Mouse (Mus musculus) intestine, embryonic 15.5 days (tissue): ENCODE data around the gene Pah. TPM values are rescaled to one million over a fixed set of nuclear protein-coding genes. Genes with fewer than 3 reads are reported as not detected.
A peak's percentile ranks its signal among the peaks of the same experiment; 100 is the strongest.

Source experiments
- ATAC-seq: fragments of 200-750 bp; cut with Nextera tagmentation; 2 replicates; pipeline ENCODE4 v1.8.0; 2017; ENCODE audit warnings: moderate TSS enrichment, moderate library complexity
- H3K27ac ChIP-seq: fragments of 300-500 bp; sonication (generic); 2 replicates; pipeline ENCODE4 v1.5.1; 2015; ENCODE audit warnings: mild to moderate bottlenecking, inconsistent platforms
- H3K27me3 ChIP-seq: fragments of 300-500 bp; sonication (generic); replicated peaks from 2 replicates; pipeline ENCODE4 v1.6.1; 2015; ENCODE audit warnings: inconsistent platforms
- H3K36me3 ChIP-seq: fragments of 300-500 bp; sonication (generic); 2 replicates; pipeline ENCODE4 v1.6.1; 2015; ENCODE audit warnings: inconsistent platforms
- H3K4me1 ChIP-seq: fragments of 300-500 bp; sonication (generic); replicated peaks from 2 replicates; pipeline ENCODE4 v1.6.1; 2015; ENCODE audit warnings: inconsistent platforms
- H3K4me2 ChIP-seq: fragments of 300-500 bp; sonication (generic); replicated peaks from 2 replicates; pipeline ENCODE4 v1.6.1; 2015; ENCODE audit warnings: mild to moderate bottlenecking, inconsistent platforms
- H3K4me3 ChIP-seq: fragments of 300-500 bp; sonication (generic); replicated peaks from 2 replicates; pipeline ENCODE4 v1.5.1; 2015; ENCODE audit warnings: inconsistent platforms
- H3K9ac ChIP-seq: fragments of 300-500 bp; sonication (generic); 2 replicates; pipeline ENCODE4 v1.6.1; 2015; ENCODE audit warnings: inconsistent platforms
- H3K9me3 ChIP-seq: fragments of 300-500 bp; sonication (generic); 2 replicates; pipeline ENCODE4 v1.6.1; 2016; ENCODE audit warnings: inconsistent platforms
- WGBS: fragments of 180-500 bp; shearing (Covaris S2); methylation state at CpG from one replicate; pipeline ENCODE4 v1.1.7; 2015; 5-methylcytosine and 5-hydroxymethylcytosine counted together
- polyA plus RNA-seq: library from polyadenylated mRNA; unstranded; fragments of >200 nt; fragmentation: Nextera tagmentation; extraction: Ambion mirVana; gene quantifications from 2 replicates; pipeline ENCODE4 v1.2.1, GENCODE M21; 2015

Gene Pah
- polyA plus RNA-seq, 1 experiment from 2014 or later: 2.8 TPM

DNA sequence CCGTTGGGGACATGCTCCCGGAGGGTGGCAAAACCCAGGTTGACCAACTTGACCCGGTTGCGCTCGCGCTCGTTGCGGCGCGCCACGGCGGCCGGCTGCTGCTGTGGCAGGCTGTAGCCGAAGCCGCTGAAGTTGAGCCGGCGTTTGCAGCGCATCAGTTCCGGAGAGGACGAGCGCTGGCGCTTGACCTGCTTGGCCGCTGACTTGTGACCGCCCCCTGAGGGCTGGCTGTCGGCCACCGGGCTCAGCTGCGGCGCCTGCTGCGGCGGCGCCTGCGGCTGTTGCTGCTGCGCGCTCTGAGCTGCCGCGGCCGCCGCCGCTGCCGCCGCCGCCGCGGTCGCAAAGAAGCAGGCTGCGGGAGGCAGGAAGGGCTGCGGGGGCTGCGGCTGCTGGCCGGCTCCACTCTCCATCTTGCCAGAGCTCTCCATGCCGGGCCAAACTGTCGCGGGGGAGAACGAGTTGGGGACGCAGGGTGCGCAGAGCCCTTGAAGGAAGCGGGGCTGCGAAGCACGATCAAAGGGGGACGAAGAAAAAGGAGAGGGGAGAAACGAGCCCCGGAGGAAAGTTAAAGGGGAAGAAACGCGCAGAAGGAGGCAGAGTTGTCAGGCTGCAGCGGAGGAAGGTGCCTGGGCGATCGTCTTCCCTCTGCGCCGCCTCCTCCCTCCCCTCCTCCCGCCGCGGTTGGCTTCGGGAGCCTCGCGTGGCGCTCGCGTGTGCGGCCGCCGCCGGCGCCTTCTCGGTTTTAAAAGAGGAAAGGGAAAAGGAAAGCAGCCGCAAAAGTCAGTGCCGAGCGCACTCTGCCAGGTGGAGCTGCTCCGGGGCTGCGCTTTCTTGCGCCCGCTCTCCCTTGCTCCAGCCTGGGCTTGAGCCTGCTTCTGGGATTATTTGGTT lies 28.7 kb upstream of the Pah start:
- WGBS: under 1% methylated on average over 84 of the region's 90 CpGs
- Histone ChIP-seq H3K9me3 (no peaks in the 10 kb centered on the region), H3K4me3 (peak overlapping the region; percentile 54), H3K4me1 (peaks cover 17% of the 10 kb centered on the region), H3K27me3 (peaks cover 76% of the 10 kb centered on the region), H3K9ac (peak overlapping the region; percentile 16), H3K27ac (peak overlapping the region; percentile 67), H3K36me3 (no peaks in the 10 kb centered on the region), H3K4me2 (peak overlapping the region; percentile 97)
- ATAC-seq: peak; percentile 42

DNA sequence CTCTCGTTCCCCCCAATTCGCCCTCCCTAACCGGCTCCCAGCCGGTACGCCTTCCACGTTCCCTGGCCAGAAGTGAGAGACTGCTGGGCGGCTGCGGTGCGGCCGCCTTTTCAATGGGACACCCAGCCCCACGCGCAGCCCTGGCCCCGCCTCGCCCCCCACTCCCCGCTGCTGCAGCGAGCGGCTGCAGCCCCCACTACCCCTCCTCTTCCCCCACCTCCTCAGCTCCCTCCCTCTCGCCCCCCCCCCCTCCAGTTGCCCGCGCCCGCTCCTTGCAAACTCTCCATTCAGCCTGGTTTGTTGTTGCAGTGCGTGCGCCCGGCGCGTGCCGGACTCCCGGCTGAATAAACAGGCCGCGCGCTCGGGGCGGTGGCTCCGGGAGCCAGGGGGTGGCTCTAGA lies 28.0 kb upstream of the Pah start, which contains the start of gene Ascl1:
Gene Ascl1, minus strand, starts transcription at position 85 of the 400 bp plus-strand sequence.
- peak within 1 kb of the TSS; percentile 54 for H3K4me3 ChIP-seq
- ATAC-seq: peak; percentile 48
- peak within 1 kb of the TSS; percentile 97 for H3K4me2 ChIP-seq
- peak within 1 kb of the TSS; percentile 67 for H3K27ac ChIP-seq
- H3K36me3 ChIP-seq: no peaks in the 10 kb centered on the region
- H3K27me3 ChIP-seq: peaks cover 72% of the 10 kb centered on the region
- WGBS: under 1% methylated on average over 29 of the region's 34 CpGs
- peaks cover 17% of the 10 kb centered on the region for H3K4me1 ChIP-seq
- peak within 1 kb of the TSS; percentile 16 for H3K9ac ChIP-seq
- no peaks in the 10 kb centered on the region for H3K9me3 ChIP-seq

- Histone ChIP-seq H3K36me3 (no peaks in the 10 kb centered on the region), H3K4me1 (peaks cover 17% of the 10 kb centered on the region), H3K27ac (no peak overlapping the region), H3K27me3 (peaks cover 73% of the 10 kb centered on the region), H3K9me3 (no peaks in the 10 kb centered on the region), H3K4me2 (peak overlapping the region; percentile 97), H3K4me3 (peak overlapping the region; percentile 54; the same call in 1 of the 2 replicates), H3K9ac (no peak overlapping the region; the same call in 1 of the 2 replicates)
- WGBS: 0% methylated on average over 4 of the region's 4 CpGs
- no peak for ATAC-seq
Observed at GRCm38 (mm10) chr10:87494176-87494575, 27.4 kb upstream of the Pah start.

DNA sequence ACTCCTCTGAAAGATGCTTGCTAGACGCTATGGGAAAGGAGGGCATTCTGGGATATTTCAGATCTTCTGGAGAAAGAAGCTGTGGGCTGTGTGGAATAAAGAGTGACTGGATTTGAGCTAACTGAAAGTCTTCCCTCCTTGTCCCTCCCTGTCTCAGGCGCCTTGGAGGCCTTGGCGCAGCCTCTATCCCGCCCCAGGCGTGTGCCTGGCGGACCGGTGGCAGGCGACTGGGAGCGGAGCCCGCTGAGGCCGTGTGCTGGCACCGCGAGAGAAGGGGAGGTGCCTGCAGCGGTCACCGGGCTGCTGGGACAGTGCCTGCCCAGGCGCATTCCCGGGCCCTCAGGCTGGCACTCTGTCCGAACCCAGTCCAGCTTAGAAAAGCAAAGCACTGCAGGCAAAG lies 27.0 kb upstream of the Pah start:
- Histone ChIP-seq H3K9me3 (no peaks in the 10 kb centered on the region), H3K4me3 (peak overlapping the region; percentile 54), H3K27ac (no peak overlapping the region), H3K9ac (no peak overlapping the region), H3K4me2 (peak overlapping the region; percentile 97), H3K27me3 (peaks cover 70% of the 10 kb centered on the region), H3K4me1 (peaks cover 17% of the 10 kb centered on the region), H3K36me3 (no peaks in the 10 kb centered on the region)
- 1% methylated on average over 17 of the region's 18 CpGs for WGBS
- peak; percentile 48; the same call in 1 of the 2 replicates for ATAC-seq

- ATAC-seq: no peak
- H3K9me3 ChIP-seq: no peaks in the 10 kb centered on the region
- WGBS: 88% methylated on average over 2 of the region's 2 CpGs
- no peaks in the 10 kb centered on the region for H3K36me3 ChIP-seq
- H3K9ac ChIP-seq: no peak overlapping the region
- peaks cover 17% of the 10 kb centered on the region for H3K4me1 ChIP-seq
- no peak overlapping the region for H3K27ac ChIP-seq
- peaks cover 71% of the 10 kb centered on the region for H3K27me3 ChIP-seq
- no peak overlapping the region for H3K4me3 ChIP-seq
- no peak overlapping the region for H3K4me2 ChIP-seq
Observed at GRCm38 (mm10) chr10:87497056-87497455, 24.5 kb upstream of the Pah start.

DNA sequence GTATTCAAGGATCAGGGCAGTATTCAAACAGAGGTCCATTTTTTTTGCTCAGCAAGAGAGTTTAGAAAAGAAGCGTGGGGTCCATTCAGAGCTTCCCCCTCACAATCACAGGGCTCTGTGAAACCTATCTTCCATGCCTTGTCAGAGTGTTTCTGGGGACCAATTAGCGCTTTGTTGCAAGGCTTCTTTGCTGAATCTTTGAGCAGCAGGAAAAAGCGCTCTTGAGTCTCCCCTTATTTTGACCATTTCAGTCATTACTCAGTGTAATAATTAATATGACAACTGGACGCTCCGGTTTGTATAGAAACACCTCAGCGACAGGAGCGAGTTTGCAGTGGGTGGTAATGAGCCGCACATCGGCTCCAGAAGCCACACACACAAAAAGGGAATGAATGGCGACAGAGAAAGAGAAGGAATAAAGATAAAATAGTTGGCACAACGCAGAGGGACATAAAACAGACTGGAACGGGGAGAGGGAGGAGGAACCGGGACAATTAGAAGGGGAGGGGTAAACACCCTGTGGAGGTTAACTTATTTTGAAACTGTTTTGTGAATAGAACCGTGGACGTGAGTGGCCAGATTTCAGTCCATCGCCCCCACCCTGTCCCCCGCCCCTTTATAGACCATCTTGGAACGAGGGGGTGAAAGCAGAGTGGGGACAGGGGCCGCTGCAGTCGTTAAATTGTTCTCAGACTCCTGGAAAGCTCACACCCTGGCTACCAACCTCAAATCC lies 20.5 kb upstream of the Pah start:
- Histone ChIP-seq H3K27ac (no peak overlapping the region), H3K4me2 (no peak overlapping the region), H3K4me3 (no peak overlapping the region), H3K4me1 (no peaks in the 10 kb centered on the region), H3K36me3 (no peaks in the 10 kb centered on the region), H3K9me3 (no peaks in the 10 kb centered on the region), H3K27me3 (peaks cover 46% of the 10 kb centered on the region), H3K9ac (no peak overlapping the region)
- 20% methylated on average over 20 of the region's 20 CpGs for WGBS
- no peak for ATAC-seq

GRCm38 (mm10) chr10:87501659-87502042 lies 19.9 kb upstream of the Pah start:
- Histone ChIP-seq H3K9ac (no peak overlapping the region), H3K4me2 (no peak overlapping the region), H3K27me3 (peaks cover 45% of the 10 kb centered on the region), H3K4me3 (no peak overlapping the region), H3K4me1 (no peaks in the 10 kb centered on the region), H3K36me3 (no peaks in the 10 kb centered on the region), H3K9me3 (no peaks in the 10 kb centered on the region), H3K27ac (no peak overlapping the region)
- WGBS: 11% methylated on average over 7 of the region's 7 CpGs
- ATAC-seq: no peak

GRCm38 (mm10) chr10:87502283-87502682 lies 19.3 kb upstream of the Pah start:
- no peaks in the 10 kb centered on the region for H3K36me3 ChIP-seq
- no peaks in the 10 kb centered on the region for H3K4me1 ChIP-seq
- 21% methylated on average over 5 of the region's 5 CpGs for WGBS
- no peak overlapping the region for H3K4me2 ChIP-seq
- no peak overlapping the region for H3K4me3 ChIP-seq
- H3K9me3 ChIP-seq: no peaks in the 10 kb centered on the region
- no peak overlapping the region for H3K9ac ChIP-seq
- no peak for ATAC-seq
- no peak overlapping the region for H3K27ac ChIP-seq
- peaks cover 45% of the 10 kb centered on the region for H3K27me3 ChIP-seq

DNA sequence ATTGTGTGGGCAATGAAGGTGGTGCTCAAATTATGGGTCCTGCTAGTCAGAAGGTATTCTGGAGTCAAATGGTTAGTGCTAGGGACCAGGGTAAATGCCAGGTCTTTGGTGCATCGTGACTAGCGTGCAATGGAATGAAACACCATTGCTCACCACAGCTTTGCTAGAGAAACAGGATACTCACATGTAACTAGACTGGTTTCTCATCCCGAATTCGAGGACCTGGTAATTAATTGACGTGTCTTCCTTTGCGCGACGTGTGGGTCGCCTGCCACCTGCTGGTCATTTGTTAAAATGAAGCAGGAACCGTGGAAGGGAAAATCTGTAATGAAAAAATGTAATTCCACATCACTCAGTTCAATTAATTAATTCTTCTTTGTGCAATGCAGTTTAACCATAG lies 17.6 kb upstream of the Pah start:
- ATAC-seq: no peak
- Histone ChIP-seq H3K4me3 (no peak overlapping the region), H3K4me1 (no peaks in the 10 kb centered on the region), H3K36me3 (no peaks in the 10 kb centered on the region), H3K27me3 (peaks cover 38% of the 10 kb centered on the region), H3K9me3 (no peaks in the 10 kb centered on the region), H3K27ac (no peak overlapping the region), H3K4me2 (no peak overlapping the region), H3K9ac (no peak overlapping the region)
- 1% methylated on average over 10 of the region's 10 CpGs for WGBS

DNA sequence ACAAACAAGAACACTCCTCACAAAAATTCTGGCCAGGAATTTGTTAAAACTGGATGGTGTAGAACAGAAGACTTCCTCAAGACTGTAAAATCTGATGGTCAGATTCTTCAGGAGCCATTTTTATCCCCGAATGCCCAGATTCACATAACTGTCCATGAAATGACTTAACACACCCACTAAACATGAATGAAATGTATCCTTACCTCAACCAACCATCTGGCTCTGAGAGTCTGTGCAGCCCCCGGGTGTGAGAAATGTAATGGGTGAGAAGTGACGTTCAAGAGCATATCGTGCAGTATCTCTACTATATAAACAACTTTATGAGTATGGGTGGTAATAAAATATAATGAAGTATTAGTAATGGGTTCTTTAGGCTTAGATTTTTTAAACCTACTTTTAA lies 13.0 kb upstream of the Pah start:
- no peaks in the 10 kb centered on the region for H3K4me1 ChIP-seq
- H3K27me3 ChIP-seq: no peaks in the 10 kb centered on the region
- no peaks in the 10 kb centered on the region for H3K36me3 ChIP-seq
- no peak overlapping the region for H3K27ac ChIP-seq
- no peak overlapping the region for H3K9ac ChIP-seq
- 69% methylated on average over 4 of the region's 4 CpGs for WGBS
- no peaks in the 10 kb centered on the region for H3K9me3 ChIP-seq
- no peak overlapping the region for H3K4me2 ChIP-seq
- no peak overlapping the region for H3K4me3 ChIP-seq
- no peak for ATAC-seq

GRCm38 (mm10) chr10:87513052-87513451 lies 8.5 kb upstream of the Pah start:
- H3K4me2 ChIP-seq: no peak overlapping the region
- ATAC-seq: no peak
- no peaks in the 10 kb centered on the region for H3K9me3 ChIP-seq
- no peak overlapping the region for H3K9ac ChIP-seq
- H3K36me3 ChIP-seq: no peaks in the 10 kb centered on the region
- H3K4me3 ChIP-seq: no peak overlapping the region
- H3K27ac ChIP-seq: no peak overlapping the region
- no peaks in the 10 kb centered on the region for H3K4me1 ChIP-seq
- no peaks in the 10 kb centered on the region for H3K27me3 ChIP-seq

GRCm38 (mm10) chr10:87518585-87518984 lies 3.0 kb upstream of the Pah start:
- ATAC-seq: no peak
- Histone ChIP-seq H3K9ac (no peak overlapping the region), H3K9me3 (no peaks in the 10 kb centered on the region), H3K4me1 (no peaks in the 10 kb centered on the region), H3K27ac (no peak overlapping the region), H3K4me3 (no peak overlapping the region), H3K27me3 (no peaks in the 10 kb centered on the region), H3K36me3 (no peaks in the 10 kb centered on the region), H3K4me2 (no peak overlapping the region)
- WGBS: 58% methylated on average over 2 of the region's 2 CpGs
